Mouse (Mus musculus) lung, adult 2 months (tissue): ENCODE results near the gene Tk1.

Source experiments
- CTCF ChIP-seq: fragments of 200-500 bp; IDR thresholded peaks from 2 replicates; pipeline ENCODE4 v1.5.1; 2011; ENCODE audit warnings: mild to moderate bottlenecking, low read length, control low read depth; ENCODE audit not compliant: insufficient read depth
- POLR2A ChIP-seq: fragments of 200-500 bp; IDR thresholded peaks from 2 replicates; pipeline ENCODE4 v1.6.1; 2011; ENCODE audit warnings: low read depth, mild to moderate bottlenecking, control low read depth, low read length, borderline replicate concordance; ENCODE audit errors: extremely low read depth

- no peak for TF ChIP-seq CTCF
- TF ChIP-seq POLR2A, result no peak
Measured at GRCm38 (mm10) chr11:117827386-117827785, 1.5 kb upstream of the Tk1 start.
